Mouse (Mus musculus) forebrain, embryonic 16.5 days (tissue): ENCODE measurements around the gene Gck. TPM values are rescaled to one million over a fixed set of nuclear protein-coding genes. Genes with fewer than 3 reads are reported as not detected.

Experiments used
- ATAC-seq: fragments of 200-750 bp; cut with Nextera tagmentation; 2 replicates; pipeline ENCODE4 v1.8.0; 2017; ENCODE audit warnings: mild to moderate bottlenecking, moderate library complexity
- H3K27ac ChIP-seq: fragments of 300-500 bp; sonication (generic); 2 replicates; pipeline ENCODE4 v1.5.1; 2014; ENCODE audit warnings: low read length, control low read depth
- H3K27me3 ChIP-seq: fragments of 300-500 bp; sonication (generic); replicated peaks from 2 replicates; pipeline ENCODE4 v1.6.1; 2014; ENCODE audit warnings: low read length; ENCODE audit not compliant: control insufficient read depth, insufficient read depth
- H3K36me3 ChIP-seq: fragments of 300-500 bp; sonication (generic); 2 replicates; pipeline ENCODE4 v1.6.1; 2014; ENCODE audit not compliant: control insufficient read depth, insufficient read depth
- H3K4me1 ChIP-seq: fragments of 300-500 bp; sonication (generic); replicated peaks from 2 replicates; pipeline ENCODE4 v1.6.1; 2014; ENCODE audit warnings: low read length; ENCODE audit not compliant: control insufficient read depth, insufficient read depth
- H3K4me2 ChIP-seq: fragments of 300-500 bp; sonication (generic); 2 replicates; pipeline ENCODE4 v1.6.1; 2014; ENCODE audit warnings: mild to moderate bottlenecking, low read length, control low read depth
- H3K4me3 ChIP-seq: fragments of 300-500 bp; sonication (generic); replicated peaks from 2 replicates; pipeline ENCODE4 v1.5.1; 2014; ENCODE audit warnings: mild to moderate bottlenecking, low read length, control low read depth
- H3K9ac ChIP-seq: fragments of 300-500 bp; sonication (generic); replicated peaks from 2 replicates; pipeline ENCODE4 v1.6.1; 2014; ENCODE audit warnings: low read depth, low read length, control low read depth
- H3K9me3 ChIP-seq: fragments of 300-500 bp; sonication (generic); 2 replicates; pipeline ENCODE4 v1.6.1; 2016; ENCODE audit warnings: low read length; ENCODE audit not compliant: control insufficient read depth
- WGBS: fragments of 180-500 bp; shearing (Covaris S2); extraction: QIAGEN DNeasy Blood & Tissue Kit; methylation state at CpG from one replicate; pipeline ENCODE4 v1.1.7; 2014; 5-methylcytosine and 5-hydroxymethylcytosine counted together
- polyA plus RNA-seq: library from polyadenylated mRNA; unstranded; fragments of >200 nt; fragmentation: Nextera tagmentation; extraction: Ambion mirVana; gene quantifications from 2 replicates; pipeline ENCODE4 v1.2.1, GENCODE M21; 2015

Gck gene
- polyA plus RNA-seq, 1 experiment from 2014 or later: 8.2 TPM

- Histone ChIP-seq H3K9ac (no peak overlapping the region), H3K4me2 (no peak overlapping the region), H3K9me3 (no peaks in the 10 kb centered on the region), H3K4me3 (no peak overlapping the region), H3K36me3 (no peaks in the 10 kb centered on the region), H3K27ac (no peak overlapping the region), H3K4me1 (peaks cover 13% of the 10 kb centered on the region), H3K27me3 (no peaks in the 10 kb centered on the region)
- WGBS: 50% methylated on average over 1 of the region's 1 CpGs
- no peak for ATAC-seq
These were observed 97.6 kb downstream of the Gck start for GRCm38 (mm10) chr11:5852314-5852713.

DNA sequence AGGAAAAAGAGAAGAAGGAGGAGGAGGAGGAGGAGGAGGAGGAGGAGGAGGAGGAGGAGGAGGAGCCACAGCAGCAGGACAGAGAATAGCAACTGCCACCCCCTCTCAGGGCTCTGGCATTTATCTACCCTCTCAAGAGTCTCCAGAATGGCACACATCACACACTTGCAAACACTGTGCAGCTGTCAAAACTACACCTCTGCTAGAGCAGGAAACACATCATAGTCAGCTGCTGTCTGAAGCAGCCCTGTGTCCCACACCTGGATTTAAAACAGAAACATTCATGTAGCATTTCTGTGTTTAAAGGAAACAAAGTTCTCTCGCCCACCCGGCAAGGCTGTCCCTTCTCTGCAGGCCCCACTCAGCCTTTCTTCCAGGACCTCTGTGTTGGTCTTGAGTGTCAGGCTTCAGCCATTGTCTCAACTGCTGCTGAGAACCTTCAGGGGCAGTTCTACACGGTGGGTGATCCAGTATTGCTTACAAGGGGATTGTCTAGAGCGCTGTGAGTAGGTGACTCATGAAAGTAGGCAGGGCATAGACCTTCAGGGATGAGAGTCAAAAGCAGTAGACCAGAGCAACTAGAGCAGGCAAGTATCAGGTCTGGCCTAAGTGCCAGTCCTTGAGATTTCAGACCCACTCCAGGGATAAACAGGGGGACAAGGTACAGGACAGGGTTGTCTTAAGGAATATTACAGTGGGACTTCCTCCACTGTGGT is 98.7 kb downstream of the Gck start:
- H3K9ac ChIP-seq: no peak overlapping the region
- peaks cover 13% of the 10 kb centered on the region for H3K4me1 ChIP-seq
- WGBS: 48% methylated on average over 4 of the region's 4 CpGs
- no peak overlapping the region for H3K4me2 ChIP-seq
- H3K27ac ChIP-seq: no peak overlapping the region
- H3K36me3 ChIP-seq: no peaks in the 10 kb centered on the region
- H3K9me3 ChIP-seq: no peaks in the 10 kb centered on the region
- ATAC-seq: no peak
- no peak overlapping the region for H3K4me3 ChIP-seq
- no peaks in the 10 kb centered on the region for H3K27me3 ChIP-seq

Other genes starting within 250 kb of the Gck start
- 168 and 171 TPM in 2 replicates for gene Mrps24, start 234.4 kb downstream of the Gck start, polyA plus RNA-seq
- 35.2 TPM in 2 replicates for gene Urgcp, start 187.7 kb downstream of the Gck start, polyA plus RNA-seq
- 139 and 141 TPM in 2 replicates for gene Dbnl, start 161.6 kb downstream of the Gck start, polyA plus RNA-seq
- gene Pgam2, start 146.3 kb downstream of the Gck start, polyA plus RNA-seq: 1.9 and 2.4 TPM in 2 replicates
- 8.7 and 8.8 TPM in 2 replicates for gene Polm, start 112.1 kb downstream of the Gck start, polyA plus RNA-seq
- 12.6 and 18.5 TPM in 2 replicates for gene Aebp1, start 88.1 kb downstream of the Gck start, polyA plus RNA-seq
- 72.1 and 75.8 TPM in 2 replicates for gene Pold2, start 71.8 kb downstream of the Gck start, polyA plus RNA-seq
- gene Myl7, start 51.3 kb downstream of the Gck start, polyA plus RNA-seq: not detected in 2 replicates
- gene Ykt6, start 5.6 kb upstream of the Gck start, polyA plus RNA-seq: 93.4 and 111 TPM in 2 replicates
- gene Camk2b, start 116.3 kb upstream of the Gck start, polyA plus RNA-seq: 163 and 171 TPM in 2 replicates
- gene A730071L15Rik, start 249.9 kb upstream of the Gck start, polyA plus RNA-seq: 0.21 and 0.84 TPM in 2 replicates